Mouse (Mus musculus) heart, postnatal 0 days (tissue): ENCODE results near the gene Zfr.

Experiments used
- CTCF ChIP-seq: IDR thresholded peaks from 2 replicates; pipeline ENCODE4 v1.5.1; 2016; ENCODE audit warnings: antibody characterized with exemption, control low read depth, low read depth
- EP300 ChIP-seq: IDR thresholded peaks from 2 replicates; pipeline ENCODE4 v1.6.1; 2016; ENCODE audit warnings: antibody characterized with exemption, low read depth

DNA sequence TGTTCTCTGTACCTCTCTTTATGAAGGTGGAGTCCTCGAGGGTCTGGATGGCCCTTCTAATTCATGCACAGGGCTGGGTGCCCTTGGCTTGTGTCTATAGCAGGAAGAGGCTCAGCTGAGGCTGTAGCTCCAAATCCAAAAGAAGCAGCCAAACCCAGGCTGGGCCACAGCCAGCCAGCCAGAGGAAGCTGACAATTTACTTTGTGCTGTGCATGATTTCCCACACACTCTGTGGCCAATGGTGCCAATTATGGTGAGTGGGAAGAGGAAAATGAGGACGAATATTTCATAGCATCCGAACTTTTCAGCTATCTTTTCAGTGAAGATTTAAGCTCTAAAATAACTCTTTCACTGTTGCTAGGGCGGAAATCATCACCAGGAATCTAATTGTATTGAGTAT is 21.2 kb upstream of the Zfr start:
- TF ChIP-seq CTCF (no peak), EP300 (no peak)
